Mouse (Mus musculus) liver, embryonic 13.5 days (tissue): ENCODE results near the gene Syne3. TPM values are rescaled to one million over a fixed set of nuclear protein-coding genes. Genes with fewer than 3 reads are reported as not detected.

ENCODE experiments used
- ATAC-seq: fragments of 200-750 bp; cut with Nextera tagmentation; 2 replicates; pipeline ENCODE4 v1.8.0; 2017; ENCODE audit warnings: low read depth, mild to moderate bottlenecking, moderate number of reproducible peaks, moderate library complexity
- DNase-seq: peaks from one replicate; pipeline ENCODE4 v3.0.0; 2022
- H3K27ac ChIP-seq: fragments of 300-500 bp; sonication (generic); 2 replicates; pipeline ENCODE4 v1.5.1; 2015; ENCODE audit warnings: moderate library complexity, mild to moderate bottlenecking, inconsistent platforms
- H3K27me3 ChIP-seq: fragments of 300-500 bp; sonication (generic); 2 replicates; pipeline ENCODE4 v1.6.1; 2015; ENCODE audit warnings: mild to moderate bottlenecking, inconsistent platforms
- H3K36me3 ChIP-seq: fragments of 300-500 bp; sonication (generic); 2 replicates; pipeline ENCODE4 v1.6.1; 2015; ENCODE audit warnings: mild to moderate bottlenecking, inconsistent platforms
- H3K4me1 ChIP-seq: fragments of 300-500 bp; sonication (generic); replicated peaks from 2 replicates; pipeline ENCODE4 v1.6.1; 2015; ENCODE audit warnings: inconsistent platforms
- H3K4me2 ChIP-seq: fragments of 300-500 bp; sonication (generic); 2 replicates; pipeline ENCODE4 v1.6.1; 2015; ENCODE audit warnings: inconsistent platforms, mild to moderate bottlenecking, moderate library complexity
- H3K4me3 ChIP-seq: fragments of 300-500 bp; sonication (generic); replicated peaks from 2 replicates; pipeline ENCODE4 v1.5.1; 2015; ENCODE audit warnings: mild to moderate bottlenecking, inconsistent platforms
- H3K9ac ChIP-seq: fragments of 300-500 bp; sonication (generic); 2 replicates; pipeline ENCODE4 v1.6.1; 2015; ENCODE audit warnings: mild to moderate bottlenecking, inconsistent platforms
- H3K9me3 ChIP-seq: fragments of 300-500 bp; sonication (generic); replicated peaks from 2 replicates; pipeline ENCODE4 v1.6.1; 2016; ENCODE audit warnings: inconsistent platforms
- WGBS: fragments of 180-500 bp; shearing (Covaris S2); methylation state at CpG from one replicate; pipeline ENCODE4 v1.1.7; 2015; ENCODE audit not compliant: insufficient replicate concordance; 5-methylcytosine and 5-hydroxymethylcytosine counted together
- polyA plus RNA-seq: library from polyadenylated mRNA; unstranded; fragments of >200 nt; fragmentation: Nextera tagmentation; extraction: Ambion mirVana; gene quantifications from 2 replicates; pipeline ENCODE4 v1.2.1, GENCODE M21; 2015

Syne3 gene
- polyA plus RNA-seq, 1 experiment from 2014 or later, result 2.0 TPM

DNA sequence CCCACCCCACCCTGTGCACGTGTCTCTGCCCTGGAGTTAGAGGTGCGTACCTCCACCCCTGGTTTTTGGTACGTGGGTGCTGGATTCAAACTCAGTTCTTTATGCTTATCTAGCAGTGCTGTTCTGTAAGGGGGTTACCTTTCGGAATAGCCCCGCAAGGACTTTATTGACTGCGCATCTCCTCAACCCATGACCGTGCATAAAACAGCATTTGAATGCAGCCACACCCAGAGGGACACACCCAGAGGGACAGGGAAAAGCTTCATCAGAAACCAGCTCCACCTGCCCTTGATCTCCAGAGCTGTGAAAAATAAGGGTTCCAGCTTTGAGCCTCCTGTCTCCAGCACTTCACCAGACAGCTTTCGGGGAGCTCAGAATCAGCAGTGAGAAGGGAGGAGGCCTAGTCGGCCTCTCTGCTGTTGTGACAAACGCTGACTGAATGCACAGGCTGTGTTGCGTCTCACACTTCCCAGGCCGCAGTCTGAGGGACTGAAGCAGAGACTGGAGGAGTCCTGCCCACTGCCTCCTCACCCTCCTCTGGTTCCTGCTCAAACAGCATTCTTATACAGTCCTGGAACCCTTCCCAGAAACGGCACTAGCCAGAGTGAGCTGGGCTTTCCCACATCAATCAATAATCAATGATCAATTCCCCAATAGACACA is 107.1 kb downstream of the Syne3 start:
- no peaks in the 10 kb centered on the region for H3K27me3 ChIP-seq
- H3K9me3 ChIP-seq, result no peaks in the 10 kb centered on the region
- H3K36me3 ChIP-seq, result no peaks in the 10 kb centered on the region
- WGBS, result 62% methylated on average over 13 of the region's 13 CpGs
- H3K9ac ChIP-seq, result no peak overlapping the region
- no peak overlapping the region for H3K4me2 ChIP-seq
- DNase-seq, result no peak
- H3K4me1 ChIP-seq, result 0 out of 2 replicates have a peak, but pooled peaks cover 4% of the 10 kb centered on the region
- H3K27ac ChIP-seq, result no peak overlapping the region
- no peak overlapping the region for H3K4me3 ChIP-seq
- ATAC-seq, result no peak

GRCm38 (mm10) chr12:104901320-104901719 is 108.3 kb downstream of the Syne3 start:
- Histone ChIP-seq H3K4me3 (no peak overlapping the region), H3K36me3 (no peaks in the 10 kb centered on the region), H3K27ac (no peak overlapping the region), H3K4me2 (no peak overlapping the region), H3K9ac (no peak overlapping the region), H3K27me3 (no peaks in the 10 kb centered on the region), H3K4me1 (0 out of 2 replicates have a peak, but pooled peaks cover 4% of the 10 kb centered on the region), H3K9me3 (no peaks in the 10 kb centered on the region)
- ATAC-seq (no peak), DNase-seq (no peak)
- WGBS, result 70% methylated on average over 8 of the region's 8 CpGs

DNA sequence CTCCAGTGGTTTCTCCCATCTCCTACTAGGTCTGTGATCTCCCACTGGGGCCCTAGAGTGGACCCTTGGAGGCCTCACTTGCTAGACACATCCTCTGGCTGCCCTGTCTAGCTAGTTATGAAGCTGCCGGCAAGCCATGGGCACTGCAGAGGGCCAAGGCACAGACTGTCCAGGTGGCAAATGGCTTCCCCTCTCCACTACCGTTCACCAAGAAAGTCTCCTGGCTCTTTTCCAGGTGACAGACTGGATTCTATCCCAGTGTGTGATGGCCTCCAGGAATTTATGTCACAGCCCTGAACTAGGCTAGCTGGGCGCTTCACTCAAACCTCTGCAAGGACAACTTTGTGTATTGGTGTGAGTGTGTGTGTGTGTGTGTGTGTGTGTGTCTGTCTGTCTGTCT is 109.8 kb downstream of the Syne3 start:
- WGBS, result 70% methylated on average over 3 of the region's 3 CpGs
- H3K27me3 ChIP-seq, result no peaks in the 10 kb centered on the region
- 0 out of 2 replicates have a peak, but pooled peaks cover 4% of the 10 kb centered on the region for H3K4me1 ChIP-seq
- no peak overlapping the region for H3K4me3 ChIP-seq
- no peak overlapping the region for H3K27ac ChIP-seq
- DNase-seq (no peak), ATAC-seq (no peak)
- no peak overlapping the region for H3K4me2 ChIP-seq
- no peaks in the 10 kb centered on the region for H3K9me3 ChIP-seq
- no peaks in the 10 kb centered on the region for H3K36me3 ChIP-seq
- no peak overlapping the region for H3K9ac ChIP-seq

DNA sequence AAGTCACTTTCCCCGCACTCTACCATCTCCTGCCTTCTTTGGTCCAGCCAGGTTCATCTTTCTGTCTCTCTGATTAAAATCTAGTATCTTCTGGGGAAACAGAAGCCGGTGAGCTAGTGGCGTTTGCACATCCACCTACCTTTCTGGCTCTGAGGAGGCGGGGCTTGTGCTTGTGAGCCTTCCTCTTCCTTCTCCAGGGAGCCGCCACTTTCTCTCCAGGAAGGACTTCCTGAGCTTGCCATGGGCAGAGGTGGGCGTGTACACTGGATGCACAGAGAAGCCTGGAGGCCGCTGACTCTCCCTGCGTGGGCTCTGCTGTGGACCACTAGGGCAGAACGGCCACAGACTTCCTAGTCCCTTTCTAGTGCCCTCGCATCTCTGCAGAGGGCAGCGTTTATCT is 110.4 kb downstream of the Syne3 start:
- Histone ChIP-seq H3K27ac (no peak overlapping the region), H3K36me3 (no peaks in the 10 kb centered on the region), H3K4me1 (0 out of 2 replicates have a peak, but pooled peaks cover 4% of the 10 kb centered on the region), H3K4me3 (no peak overlapping the region), H3K27me3 (no peaks in the 10 kb centered on the region), H3K9ac (no peak overlapping the region), H3K9me3 (no peaks in the 10 kb centered on the region), H3K4me2 (no peak overlapping the region)
- ATAC-seq (no peak), DNase-seq (no peak)
- WGBS, result 40% methylated on average over 11 of the region's 11 CpGs

GRCm38 (mm10) chr12:104898718-104899117 is 110.9 kb downstream of the Syne3 start:
- Histone ChIP-seq H3K9me3 (no peaks in the 10 kb centered on the region), H3K27ac (no peak overlapping the region), H3K4me2 (no peak overlapping the region), H3K9ac (no peak overlapping the region), H3K4me1 (0 out of 2 replicates have a peak, but pooled peaks cover 4% of the 10 kb centered on the region), H3K36me3 (no peaks in the 10 kb centered on the region), H3K27me3 (no peaks in the 10 kb centered on the region), H3K4me3 (no peak overlapping the region)
- 62% methylated on average over 9 of the region's 9 CpGs for WGBS
- DNase-seq (no peak), ATAC-seq (0 out of 2 replicates have a peak, but pooled peaks have one; percentile 31)

DNA sequence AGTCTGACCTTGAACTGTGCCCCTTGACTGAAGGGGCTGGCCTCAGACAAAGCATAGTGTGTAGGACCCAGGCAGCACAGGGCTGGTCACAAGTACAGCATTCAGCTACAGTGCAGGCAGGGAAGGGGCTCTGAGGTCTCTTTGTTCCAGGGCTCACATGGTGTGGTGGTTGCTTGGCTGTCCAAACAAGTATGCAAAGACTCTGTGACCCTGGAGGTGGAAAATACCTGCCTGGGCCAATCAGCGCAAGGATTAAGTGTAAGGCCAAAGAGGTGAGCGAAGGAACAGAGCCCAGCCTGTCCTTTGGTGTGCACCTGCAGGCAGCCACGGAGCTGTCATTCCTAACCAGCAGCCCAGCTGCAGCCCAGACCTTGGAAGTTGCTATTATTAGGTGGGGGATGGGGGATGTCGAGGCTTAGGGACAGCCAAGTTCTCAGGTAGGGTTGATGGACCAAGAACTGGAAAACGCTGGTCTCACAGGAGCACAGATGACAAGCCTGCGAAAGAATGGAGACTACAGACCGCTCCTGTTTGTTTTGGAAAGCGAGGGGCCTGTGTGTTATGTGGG is 112.5 kb downstream of the Syne3 start:
- no peaks in the 10 kb centered on the region for H3K36me3 ChIP-seq
- H3K27ac ChIP-seq, result no peak overlapping the region
- H3K4me1 ChIP-seq, result 0 out of 2 replicates have a peak, but pooled peaks cover 4% of the 10 kb centered on the region
- no peak overlapping the region for H3K4me3 ChIP-seq
- H3K27me3 ChIP-seq, result no peaks in the 10 kb centered on the region
- 53% methylated on average over 8 of the region's 8 CpGs for WGBS
- ATAC-seq (no peak), DNase-seq (no peak)
- H3K9me3 ChIP-seq, result 0 out of 2 replicates have a peak, but pooled peaks cover 5% of the 10 kb centered on the region
- H3K9ac ChIP-seq, result no peak overlapping the region
- no peak overlapping the region for H3K4me2 ChIP-seq

DNA sequence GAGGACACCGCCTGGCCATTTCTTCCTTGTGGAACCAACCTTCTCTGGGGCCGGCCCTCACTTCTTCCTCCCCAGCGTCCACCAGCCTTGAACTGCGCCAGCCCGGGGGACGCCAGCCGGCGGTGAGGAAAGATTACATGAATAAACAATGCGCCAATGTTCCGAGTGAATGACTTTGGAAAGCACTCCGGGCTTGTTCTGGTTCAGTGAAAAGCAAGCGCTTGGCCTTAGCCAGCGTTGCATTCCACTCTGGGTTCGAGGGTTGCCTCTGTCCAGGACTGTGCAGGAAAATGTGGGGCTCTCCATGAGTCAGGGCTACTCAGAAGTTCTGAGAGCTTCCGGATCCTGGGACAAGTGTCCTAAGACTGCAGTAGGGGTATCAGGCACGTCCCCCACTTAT is 113.0 kb downstream of the Syne3 start:
- ATAC-seq, result no peak
- DNase-seq, result no peak
- 0 out of 2 replicates have a peak, but pooled peaks cover 5% of the 10 kb centered on the region for H3K9me3 ChIP-seq
- 0 out of 2 replicates have a peak, but pooled peaks cover 4% of the 10 kb centered on the region for H3K4me1 ChIP-seq
- H3K4me2 ChIP-seq, result no peak overlapping the region
- H3K4me3 ChIP-seq, result no peak overlapping the region
- H3K36me3 ChIP-seq, result no peaks in the 10 kb centered on the region
- no peaks in the 10 kb centered on the region for H3K27me3 ChIP-seq
- H3K27ac ChIP-seq, result no peak overlapping the region
- WGBS, result 62% methylated on average over 16 of the region's 16 CpGs
- H3K9ac ChIP-seq, result no peak overlapping the region

DNA sequence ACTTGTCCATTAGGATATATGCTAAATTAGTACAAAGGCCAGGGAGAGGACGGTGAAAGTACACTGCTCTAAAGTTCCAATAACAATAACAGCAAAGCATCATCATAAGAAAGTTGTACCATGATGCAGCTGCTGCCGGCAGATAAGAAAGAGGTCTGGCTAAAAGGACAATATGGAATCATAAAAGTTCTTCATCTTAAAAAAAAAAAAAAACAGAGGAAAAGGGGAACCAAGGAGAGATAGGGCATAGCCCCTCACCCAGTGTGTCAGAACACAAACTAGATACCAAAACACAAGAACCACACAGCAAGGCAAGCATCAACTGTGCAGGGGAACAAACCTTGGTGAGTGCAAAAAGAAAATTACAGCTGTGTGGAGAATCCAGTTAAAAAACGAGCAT is 117.4 kb downstream of the Syne3 start:
- no peaks in the 10 kb centered on the region for H3K36me3 ChIP-seq
- WGBS, result 73% methylated on average over 3 of the region's 3 CpGs
- H3K4me3 ChIP-seq, result no peak overlapping the region
- H3K9ac ChIP-seq, result no peak overlapping the region
- no peaks in the 10 kb centered on the region for H3K27me3 ChIP-seq
- H3K27ac ChIP-seq, result no peak overlapping the region
- peaks cover 8% of the 10 kb centered on the region for H3K4me1 ChIP-seq
- no peak overlapping the region for H3K4me2 ChIP-seq
- H3K9me3 ChIP-seq, result 0 out of 2 replicates have a peak, but pooled peaks cover 5% of the 10 kb centered on the region
- ATAC-seq, result no peak
- DNase-seq, result no peak

DNA sequence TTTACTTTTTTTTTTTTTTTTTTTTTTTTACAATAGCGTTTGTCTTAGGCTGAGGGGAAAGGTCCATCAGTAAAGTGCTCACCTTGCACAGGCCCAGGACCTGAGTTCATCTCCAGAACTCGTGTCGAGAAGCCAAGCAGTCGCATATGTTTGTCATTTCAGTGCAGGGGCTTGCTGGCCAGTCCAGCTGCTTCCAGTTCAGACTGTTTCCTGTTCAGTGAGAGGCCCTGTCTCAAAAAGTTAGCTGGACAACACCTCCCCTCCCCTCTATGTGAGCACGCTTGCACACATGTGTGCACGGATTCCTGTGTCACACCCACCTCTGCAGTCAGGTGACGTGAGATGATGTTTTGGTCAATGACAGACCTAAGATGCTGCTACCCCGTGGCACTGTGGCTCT is 119.5 kb downstream of the Syne3 start:
- 74% methylated on average over 8 of the region's 8 CpGs for WGBS
- no peak for ATAC-seq
- Histone ChIP-seq H3K36me3 (no peaks in the 10 kb centered on the region), H3K27ac (no peak overlapping the region), H3K4me2 (no peak overlapping the region), H3K4me3 (no peak overlapping the region), H3K27me3 (no peaks in the 10 kb centered on the region), H3K4me1 (peaks cover 8% of the 10 kb centered on the region), H3K9me3 (0 out of 2 replicates have a peak, but pooled peaks cover 5% of the 10 kb centered on the region), H3K9ac (no peak overlapping the region)
- no peak for DNase-seq

DNA sequence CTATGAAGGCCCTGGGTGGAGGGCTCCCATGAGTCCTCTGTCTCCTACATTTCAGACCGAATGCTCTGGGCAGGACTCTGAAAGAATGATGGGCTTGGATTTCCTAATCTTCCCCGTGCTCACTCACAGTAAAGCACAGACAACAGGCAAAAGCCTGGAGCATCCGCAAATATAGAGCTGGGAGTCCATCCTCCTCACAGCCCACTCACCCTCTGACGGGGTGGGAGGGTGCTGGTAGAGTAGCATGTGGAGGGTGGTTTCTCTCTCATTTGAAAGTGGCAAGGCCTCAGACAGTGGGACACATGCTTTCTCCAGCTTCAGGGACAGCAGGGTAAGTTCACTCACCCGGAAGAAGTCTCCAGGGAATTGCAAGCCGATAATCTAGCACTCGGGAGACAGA is 123.5 kb downstream of the Syne3 start:
- Histone ChIP-seq H3K4me1 (peaks cover 8% of the 10 kb centered on the region), H3K9ac (no peak overlapping the region), H3K4me3 (no peak overlapping the region), H3K4me2 (no peak overlapping the region), H3K27ac (no peak overlapping the region), H3K9me3 (no peaks in the 10 kb centered on the region), H3K27me3 (no peaks in the 10 kb centered on the region), H3K36me3 (no peaks in the 10 kb centered on the region)
- DNase-seq, result no peak
- no peak for ATAC-seq
- 76% methylated on average over 7 of the region's 7 CpGs for WGBS

GRCm38 (mm10) chr12:104882533-104882932 is 127.1 kb downstream of the Syne3 start:
- no peak for DNase-seq
- Histone ChIP-seq H3K9ac (no peak overlapping the region), H3K36me3 (no peaks in the 10 kb centered on the region), H3K27me3 (no peaks in the 10 kb centered on the region), H3K27ac (no peak overlapping the region), H3K4me3 (no peak overlapping the region), H3K9me3 (no peaks in the 10 kb centered on the region), H3K4me1 (no peaks in the 10 kb centered on the region), H3K4me2 (no peak overlapping the region)
- 43% methylated on average over 5 of the region's 5 CpGs for WGBS
- ATAC-seq, result no peak

GRCm38 (mm10) chr12:104882061-104882460 is 127.5 kb downstream of the Syne3 start:
- 39% methylated on average over 2 of the region's 2 CpGs for WGBS
- H3K36me3 ChIP-seq, result no peaks in the 10 kb centered on the region
- no peak overlapping the region for H3K27ac ChIP-seq
- H3K4me3 ChIP-seq, result no peak overlapping the region
- H3K4me2 ChIP-seq, result no peak overlapping the region
- no peaks in the 10 kb centered on the region for H3K9me3 ChIP-seq
- ATAC-seq (no peak), DNase-seq (no peak)
- no peaks in the 10 kb centered on the region for H3K27me3 ChIP-seq
- H3K4me1 ChIP-seq, result no peaks in the 10 kb centered on the region
- H3K9ac ChIP-seq, result no peak overlapping the region
